Mouse (Mus musculus): Measurements from ENCODE around the gene Cytip.
A peak's percentile ranks its signal among the peaks of the same experiment; 100 is the strongest.
"Not testable (repeated sequence)": the region's sequence is repeated elsewhere in the genome, so short reads cannot be mapped to it uniquely, and the experiment has no call there.

Cytip gene

DNA sequence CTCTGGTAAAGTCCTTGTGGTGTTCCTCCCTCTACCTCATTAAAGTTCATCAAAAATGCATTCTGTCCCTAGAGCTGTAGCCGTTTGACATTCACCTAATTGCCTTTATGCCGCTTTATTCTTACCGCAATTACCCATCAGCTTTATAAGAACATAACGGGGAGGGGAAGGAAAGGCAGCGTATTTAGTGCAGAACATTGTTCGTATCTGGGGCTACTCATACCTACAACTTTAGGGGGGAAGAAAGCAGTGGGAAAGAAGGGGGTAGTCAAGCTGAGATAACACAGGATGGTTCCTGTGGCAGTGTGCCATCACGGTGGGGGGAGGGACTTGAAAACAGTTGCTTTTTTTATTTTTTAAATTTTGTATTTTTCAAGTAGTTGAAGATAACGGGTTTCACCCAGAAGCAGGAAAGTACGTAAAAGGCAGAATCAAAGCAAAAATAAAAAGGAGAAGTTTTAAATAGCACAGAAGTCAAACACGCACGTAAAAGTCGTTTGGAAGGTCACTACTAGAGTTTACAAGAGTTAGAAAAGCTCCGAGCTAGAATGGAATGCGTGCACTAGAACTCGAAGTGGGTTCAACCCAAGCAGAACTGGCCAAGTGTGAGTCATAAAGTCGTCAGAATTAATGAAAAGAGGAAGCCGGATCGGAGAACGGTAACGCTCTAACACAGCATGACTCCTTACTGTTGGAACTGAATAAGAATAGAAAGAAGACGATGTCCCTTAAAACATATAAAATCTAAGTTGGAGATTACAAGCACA, 34.6 kb downstream of the Cytip start:
- no peak for DNase-seq

DNA sequence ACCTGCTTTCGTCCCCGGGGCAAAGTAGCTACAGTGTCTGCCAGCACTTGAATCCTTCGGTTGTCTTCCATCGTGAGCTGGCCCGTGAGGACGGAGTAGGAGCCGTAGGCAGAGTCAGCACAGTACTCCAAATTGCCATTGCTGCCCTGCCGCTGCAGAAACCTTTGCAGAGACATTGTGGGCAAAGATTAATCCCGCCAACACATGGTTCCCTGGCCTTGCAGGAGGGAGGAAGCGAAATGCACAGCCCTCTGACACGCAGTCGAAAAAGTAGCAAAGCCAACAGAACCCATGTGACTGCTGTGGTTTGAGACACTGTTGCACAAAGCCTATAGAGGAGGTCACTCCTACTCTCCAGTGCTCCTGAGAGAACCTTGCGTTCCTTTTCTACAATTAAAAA, 35.5 kb downstream of the Cytip start:
- DNase-seq = peak; percentile 56

DNA sequence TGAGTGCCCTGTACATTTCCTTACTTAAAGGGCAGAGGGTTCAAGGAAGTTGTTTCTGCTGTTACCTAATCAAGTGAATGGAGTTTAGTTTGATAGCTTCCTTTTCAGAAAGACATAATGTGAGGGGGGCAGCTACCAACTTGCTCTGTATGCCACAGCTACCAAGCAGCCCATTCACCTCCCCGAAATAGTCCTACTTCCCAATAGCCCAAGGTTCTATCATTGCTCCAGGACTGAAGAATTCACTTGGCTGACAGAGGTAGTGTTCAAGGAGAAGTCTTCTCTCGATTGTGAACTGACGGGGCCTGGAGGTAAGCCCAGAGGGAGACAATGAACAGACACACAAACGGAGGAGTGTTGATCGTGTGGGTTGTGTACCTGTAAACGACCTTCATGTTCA, 36.2 kb downstream of the Cytip start:
- DNase-seq = no peak

DNA sequence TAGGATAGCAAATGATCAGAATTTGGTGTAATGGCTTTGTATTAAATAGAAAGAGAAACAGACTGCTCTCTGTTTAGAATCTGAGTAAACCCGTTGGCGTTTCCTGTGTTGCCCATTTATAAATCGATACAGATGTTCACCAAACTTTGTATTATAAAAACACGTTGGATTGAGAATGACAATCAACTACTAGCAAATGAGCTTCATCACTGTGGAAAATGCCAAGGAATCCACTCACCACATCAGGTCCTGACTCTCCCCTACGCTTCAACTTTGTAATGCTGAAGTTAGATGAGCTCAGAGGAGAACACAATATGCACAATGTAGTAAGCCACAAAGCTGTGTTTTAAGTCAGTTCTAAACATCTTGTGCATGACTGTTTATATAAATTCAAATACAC, 36.8 kb downstream of the Cytip start:
- no peak for DNase-seq

DNA sequence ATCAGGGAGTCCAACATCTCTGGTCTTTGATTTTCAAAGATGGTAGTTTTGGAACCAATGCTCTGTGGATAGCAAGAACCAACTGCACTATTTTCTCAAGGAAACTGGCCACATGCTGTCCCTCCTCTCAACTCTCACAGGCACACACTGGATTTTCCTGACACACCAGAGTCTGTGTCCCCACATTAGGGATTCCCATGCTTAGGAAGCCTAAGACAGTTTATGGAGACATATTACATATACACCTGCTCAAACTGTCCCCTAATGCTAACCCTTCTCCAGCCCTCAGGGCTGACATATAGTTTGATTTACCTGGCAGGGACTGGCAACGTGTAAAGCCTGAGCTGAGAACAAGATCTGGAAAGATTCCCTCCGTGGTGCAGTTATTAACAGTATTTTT, 37.2 kb downstream of the Cytip start:
- DNase-seq = no peak

DNA sequence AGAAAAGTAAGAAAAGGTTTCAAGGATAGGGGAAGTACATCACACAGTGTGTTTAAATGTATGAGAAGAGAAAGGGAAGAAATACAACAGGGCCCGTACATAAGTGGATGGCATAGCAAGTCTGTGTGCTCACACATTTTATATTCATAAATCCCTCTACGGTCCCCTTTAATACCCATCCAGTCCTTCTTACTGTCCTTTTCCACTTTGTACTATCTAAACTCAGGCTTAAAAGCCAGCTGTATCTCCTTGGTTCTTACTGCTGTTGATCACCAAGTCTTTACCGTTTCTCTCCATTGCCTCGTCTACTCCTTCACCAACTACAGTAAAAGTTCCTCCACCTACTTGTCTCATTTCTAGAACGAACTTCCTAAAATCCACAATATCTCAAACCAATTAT, 37.9 kb downstream of the Cytip start:
- DNase-seq = no peak

DNA sequence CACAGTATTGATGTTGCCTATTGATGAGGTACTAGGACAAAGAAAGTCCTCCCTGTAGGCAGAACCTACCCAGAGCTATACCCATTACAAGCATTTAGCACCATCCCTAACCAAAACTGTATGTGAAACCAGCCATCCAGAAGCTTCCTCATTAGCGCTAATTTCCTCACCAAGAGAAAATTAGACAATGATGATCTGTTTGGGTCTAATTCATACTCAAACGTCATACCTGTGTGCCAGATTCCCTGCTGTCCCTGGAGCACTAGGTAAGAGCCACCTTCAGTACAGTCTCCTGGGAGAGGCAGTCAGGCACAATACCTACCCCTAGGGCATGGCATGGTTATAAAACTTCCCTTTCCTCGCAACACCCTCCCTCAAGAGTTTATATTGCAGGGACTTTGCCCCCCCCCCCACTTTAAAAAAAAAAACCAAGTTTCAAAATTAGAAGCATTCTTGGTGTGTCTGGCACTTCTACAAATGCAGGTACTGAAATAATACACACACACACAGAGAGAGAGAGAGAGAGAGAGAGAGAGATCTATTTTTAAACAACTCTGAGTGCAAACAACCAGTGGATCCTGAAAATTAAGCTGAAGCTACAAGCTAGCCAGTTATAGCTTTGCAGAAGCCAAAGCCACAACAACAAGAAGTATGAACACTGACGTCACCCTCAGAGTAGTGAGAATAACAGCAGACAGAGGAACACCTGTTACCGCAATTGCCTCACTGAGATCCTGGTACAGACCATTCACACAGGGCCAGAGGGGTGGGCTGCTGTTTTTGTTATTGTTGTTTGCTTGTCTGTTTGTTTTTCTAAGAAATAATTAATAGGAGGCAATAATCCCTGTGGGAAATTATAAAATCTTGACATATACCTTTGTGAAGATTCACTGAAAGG, 38.6 kb downstream of the Cytip start:
- no peak for DNase-seq

DNA sequence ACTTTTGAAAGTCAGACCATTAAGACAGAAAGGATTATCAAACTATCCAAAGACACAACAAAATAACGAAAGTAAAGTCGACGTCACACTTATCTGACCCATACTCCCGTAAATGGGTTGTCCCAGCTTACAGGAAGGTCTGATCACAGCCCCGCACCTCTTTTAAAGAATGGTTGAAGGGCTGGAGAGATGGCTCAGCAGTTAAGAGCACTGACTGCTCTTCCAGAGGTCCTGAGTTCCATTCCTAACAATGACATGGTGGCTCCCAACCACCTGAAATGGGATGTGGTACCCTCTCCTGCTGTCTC, 39.3 kb downstream of the Cytip start:
- no peak for DNase-seq

DNA sequence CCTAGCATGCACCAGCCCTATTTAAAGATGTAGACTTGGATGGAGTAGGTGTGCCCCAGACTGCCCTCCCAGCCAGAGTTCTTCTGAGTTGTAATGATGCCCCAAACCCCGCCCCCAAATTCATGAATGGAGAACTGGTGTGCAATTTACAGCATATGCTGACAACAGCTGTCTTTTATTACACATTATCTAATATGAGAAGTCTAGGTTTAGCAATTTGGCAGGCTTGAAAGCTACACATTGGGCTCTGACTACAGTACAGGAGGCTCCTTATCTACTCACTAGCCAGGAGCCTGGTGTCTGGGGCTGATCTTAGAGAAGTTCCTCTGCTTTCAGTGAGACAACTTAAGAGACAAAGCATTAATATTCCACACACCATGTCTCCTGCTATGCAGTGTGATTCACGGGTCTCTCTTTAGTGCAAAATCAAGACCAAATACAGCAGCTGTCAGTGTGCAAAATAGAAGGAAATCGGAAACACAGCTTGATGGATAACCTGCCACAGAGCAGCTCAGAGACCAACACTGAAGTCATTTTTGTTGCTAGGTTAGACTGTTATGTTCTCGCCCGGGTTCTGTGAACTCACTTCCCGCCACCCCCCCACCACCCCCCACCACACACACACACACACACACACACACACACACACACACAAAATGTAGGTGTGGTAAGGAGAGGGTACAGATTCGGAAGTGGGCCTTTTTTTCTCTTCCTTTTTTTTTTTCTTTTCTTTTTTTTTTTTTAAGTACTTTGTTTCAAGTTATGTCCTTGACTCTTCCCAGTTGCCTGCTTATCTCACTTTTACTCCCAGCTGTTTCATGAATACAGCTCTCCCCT, 39.8 kb downstream of the Cytip start:
- DNase-seq = no peak

DNA sequence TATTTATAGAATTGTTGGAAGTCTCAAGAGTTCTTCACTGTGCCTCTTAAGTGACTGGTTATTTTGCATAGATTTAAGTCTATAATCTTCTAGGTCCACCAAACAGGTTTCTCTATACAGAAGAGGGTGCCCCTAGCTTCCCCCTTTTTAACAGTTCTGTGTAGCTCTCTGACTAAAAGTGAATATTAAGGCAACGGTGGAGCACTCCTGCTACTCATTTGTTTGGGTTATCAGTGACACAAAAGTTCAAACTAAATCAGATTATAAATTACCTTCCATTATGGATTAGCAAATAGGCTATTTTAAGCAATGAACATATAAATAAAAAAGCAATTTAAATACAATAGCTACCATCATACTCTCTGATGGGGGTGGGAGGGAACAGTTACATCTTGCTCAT, 40.8 kb downstream of the Cytip start:
- no peak for DNase-seq

DNA sequence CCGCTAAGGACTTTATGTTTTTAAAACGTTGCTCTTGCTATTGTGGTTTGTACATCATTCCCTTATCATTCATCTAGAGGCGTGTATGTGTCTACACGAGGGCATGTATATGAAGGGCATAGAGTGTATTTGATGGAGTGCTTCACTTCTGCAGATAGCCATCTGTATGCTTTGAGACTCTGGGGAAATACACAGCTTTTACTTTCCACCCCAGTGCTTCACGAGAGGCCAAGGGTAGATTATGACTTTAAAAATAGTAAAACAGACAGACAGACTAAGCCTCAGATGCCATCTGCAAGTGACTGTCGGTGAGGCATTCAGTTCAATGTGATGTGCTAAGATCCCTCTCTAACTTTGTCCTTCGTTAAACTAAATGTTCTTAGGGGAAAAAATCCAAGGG, 41.6 kb downstream of the Cytip start:
- no peak for DNase-seq

DNA sequence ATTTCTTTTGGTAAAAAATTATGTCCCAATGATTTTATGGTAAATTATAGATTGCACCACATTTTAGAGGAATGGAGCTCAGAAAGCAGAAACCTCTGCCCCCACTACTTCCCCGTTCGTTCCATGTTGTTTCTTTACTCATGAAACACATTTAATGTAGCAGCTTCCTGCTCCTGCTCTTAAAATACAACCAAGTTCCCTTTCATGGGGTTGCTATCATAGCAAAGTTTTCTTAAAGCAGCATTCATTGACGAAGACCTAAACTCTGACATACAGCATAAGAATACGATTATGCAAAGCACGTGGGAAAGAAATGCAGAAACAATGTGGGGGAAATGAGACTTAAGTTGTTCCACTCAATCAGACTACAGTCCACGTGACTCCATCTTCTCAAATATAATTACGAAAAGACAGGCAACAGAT, 45.3 kb downstream of the Cytip start:
- DNase-seq = no peak

DNA sequence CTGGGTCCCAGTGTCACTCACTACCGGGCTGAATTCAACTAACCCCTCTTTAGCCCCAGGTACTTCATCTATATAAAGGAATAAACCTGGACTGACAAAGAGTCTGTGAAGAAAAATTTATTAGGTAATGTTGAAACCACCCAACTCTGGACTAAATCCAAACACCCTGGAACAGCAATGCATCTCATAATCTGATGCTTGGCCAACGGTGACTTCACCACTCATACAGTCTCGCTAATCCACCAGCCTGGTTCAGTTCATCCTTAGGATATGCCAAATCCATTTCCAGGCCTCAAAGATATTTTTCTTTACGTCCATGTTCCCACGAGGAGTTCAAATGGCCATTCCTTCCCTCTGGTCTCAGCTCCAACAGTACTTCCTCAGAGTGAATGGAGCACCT, 48.8 kb downstream of the Cytip start:
- no peak for DNase-seq

DNA sequence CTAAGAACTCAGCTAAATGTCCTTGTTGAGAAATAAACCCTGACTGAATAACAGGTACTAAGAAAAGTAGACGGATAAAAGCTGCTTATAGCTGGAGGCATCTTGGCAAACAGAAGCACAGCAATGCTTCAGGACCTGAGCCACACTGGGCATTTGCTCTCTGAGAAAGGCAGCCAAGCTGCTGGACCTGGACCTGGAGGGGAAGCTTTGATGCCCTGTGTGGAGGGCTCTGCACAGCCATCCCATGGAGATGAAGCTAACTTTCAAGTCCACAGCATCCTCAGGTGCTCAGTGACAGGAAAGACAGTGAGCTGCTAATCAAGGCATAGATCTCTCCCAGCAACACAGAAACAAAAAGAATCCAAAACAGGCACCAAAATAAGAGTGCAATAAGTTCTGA, 54.8 kb downstream of the Cytip start:
- no peak for DNase-seq

DNA sequence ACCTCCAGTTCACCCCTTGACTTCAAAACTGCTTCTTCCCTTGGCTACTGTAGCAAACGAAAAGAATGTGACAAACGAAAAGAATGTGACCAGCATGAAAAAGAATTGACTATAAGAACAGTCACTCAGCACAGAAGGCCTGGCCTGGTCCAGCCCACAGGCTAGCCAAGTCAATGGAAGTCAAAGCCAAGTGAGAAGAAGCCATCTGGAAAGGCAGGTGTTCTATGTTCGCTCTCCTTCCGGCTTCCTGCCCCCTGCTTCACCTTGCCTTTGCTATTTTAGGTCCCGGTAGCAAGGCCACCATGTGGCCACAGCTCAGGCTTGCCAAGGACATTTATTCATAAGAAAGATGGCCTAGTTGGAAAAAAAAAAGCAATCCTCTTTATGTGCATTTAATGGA, 56.7 kb downstream of the Cytip start:
- no peak for DNase-seq

DNA sequence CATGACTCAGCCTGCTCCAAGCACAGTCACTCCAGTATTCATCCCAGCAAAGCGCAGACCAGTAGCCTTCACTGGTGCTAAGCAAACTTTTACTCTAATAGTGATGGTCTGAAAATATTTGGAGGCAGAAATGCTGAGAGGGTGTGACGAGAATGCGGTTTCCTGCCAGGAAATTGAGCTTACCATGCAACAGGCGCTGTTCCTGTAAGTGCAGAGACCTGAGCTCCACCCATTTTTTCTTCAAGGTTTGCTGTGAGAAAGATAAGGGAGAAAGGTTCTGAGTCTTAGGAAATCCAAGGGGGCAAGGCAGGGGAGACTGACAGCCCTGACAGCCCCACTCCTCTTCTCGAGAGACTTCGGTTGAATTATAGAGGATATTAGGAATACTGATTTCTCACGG, 57.7 kb downstream of the Cytip start:
- DNase-seq = no peak

DNA sequence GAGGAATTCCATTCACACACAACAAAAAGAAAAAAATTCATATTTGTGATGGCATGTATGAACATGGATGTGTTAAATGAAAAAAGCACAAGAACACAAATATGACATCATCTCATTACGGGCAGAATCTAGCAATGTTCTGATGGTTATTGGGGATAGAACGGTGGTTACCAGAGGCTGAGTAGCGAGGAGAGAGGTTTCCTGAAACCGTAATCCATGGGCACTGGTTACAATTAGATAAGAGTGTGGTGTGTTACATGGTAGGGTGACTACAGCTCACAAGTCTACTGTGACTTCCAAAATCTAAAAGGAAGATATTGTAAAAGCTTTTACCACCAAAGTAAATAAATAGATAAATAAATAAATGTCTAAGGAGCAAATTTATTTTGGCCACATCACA, 58.8 kb downstream of the Cytip start:
- no peak for DNase-seq

DNA sequence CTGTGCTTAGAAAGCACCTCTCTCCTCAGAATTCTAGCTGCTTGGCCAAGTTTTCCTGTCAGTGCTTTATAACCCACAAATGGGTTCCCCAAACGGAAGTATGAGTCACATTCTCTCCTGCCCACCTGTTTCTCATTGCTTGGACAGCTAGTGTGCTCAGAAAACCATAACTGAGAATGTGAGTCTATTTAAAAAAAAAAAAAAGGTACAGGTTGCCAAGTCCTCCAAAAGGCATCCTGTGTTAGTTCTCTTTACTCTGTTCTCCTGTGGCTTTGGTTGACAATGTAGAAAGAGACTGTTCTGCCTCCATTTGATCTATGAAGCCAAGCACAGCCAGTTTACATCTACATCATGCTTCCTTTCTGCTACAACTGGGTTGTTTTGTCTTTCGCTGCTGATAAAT, 60.3 kb downstream of the Cytip start:
- no peak for DNase-seq

DNA sequence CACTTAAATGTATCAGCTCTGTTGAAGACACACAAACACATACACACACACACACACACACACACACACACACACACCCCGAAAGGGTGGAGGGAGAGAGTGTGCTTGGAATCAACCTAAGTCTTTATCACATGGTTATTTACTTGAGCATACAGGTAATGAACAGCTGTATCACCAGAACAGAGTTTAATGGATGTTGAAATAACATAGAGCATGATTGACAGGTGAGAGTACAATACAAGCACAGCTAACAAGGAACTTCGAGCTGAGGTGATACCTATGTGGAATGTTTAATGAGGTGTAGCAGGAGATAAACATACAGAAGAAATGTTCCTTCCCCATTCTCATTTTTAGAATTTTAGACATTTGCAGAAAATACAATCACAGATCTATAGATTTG, 62.7 kb downstream of the Cytip start:
- no peak for DNase-seq

DNA sequence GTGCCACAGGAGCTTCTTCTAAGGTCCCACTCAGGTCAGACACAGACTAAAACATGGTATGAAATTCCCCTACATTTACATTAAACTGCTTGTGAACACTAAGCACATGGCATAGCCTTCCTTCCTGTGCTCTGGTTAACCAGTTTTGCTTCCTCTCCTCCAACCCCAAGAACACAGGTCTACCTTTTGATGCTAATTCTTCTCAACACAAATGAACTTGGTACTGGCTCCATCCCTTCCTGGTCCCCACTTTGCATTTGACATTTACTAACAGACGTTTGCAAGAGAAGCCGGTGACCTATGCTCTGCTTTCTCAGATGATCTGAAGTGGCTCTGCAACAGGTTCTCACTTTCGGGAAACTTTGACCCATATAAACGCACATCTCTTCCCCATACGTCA, 65.4 kb downstream of the Cytip start:
- DNase-seq = no peak

DNA sequence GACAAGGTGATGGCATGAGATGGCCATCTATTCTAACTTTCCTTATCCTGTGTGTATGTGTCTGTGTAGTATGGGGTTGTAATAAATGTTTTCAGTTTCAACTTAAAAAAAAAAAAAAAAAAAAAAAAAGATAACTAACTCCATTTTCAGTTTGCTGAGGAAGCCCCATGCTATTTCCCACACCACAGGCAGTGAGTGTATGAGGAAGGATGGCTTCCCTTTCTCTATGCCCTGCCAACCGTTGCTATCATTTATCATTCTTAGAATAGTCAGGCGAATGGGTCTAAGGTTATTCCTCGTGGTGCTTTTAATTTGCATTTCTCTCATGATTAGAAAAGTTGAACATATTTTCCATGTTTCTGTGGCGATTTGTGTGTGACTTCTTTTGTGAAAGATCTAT, 84.2 kb downstream of the Cytip start:
- no peak for DNase-seq

DNA sequence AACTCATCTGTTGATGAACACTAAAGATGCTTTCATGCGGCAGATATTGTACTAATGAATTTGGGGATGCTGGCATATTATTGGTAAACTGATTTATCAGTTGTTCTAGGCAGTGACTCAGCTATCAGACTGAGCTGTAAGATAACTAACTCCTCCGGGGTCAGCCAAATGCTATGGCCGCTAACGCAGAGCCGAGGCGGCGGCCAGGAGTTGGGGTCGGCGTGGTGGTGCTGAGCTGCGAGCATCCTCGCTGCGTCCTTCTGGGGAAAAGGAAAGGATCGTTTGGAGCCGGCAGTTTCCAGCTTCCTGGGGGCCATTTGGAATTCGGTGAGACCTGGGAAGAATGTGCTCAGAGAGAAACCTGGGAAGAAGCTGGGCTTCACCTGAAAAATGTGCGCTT, 87.4 kb downstream of the Cytip start:
- DNase-seq = not testable (repeated sequence)

DNA sequence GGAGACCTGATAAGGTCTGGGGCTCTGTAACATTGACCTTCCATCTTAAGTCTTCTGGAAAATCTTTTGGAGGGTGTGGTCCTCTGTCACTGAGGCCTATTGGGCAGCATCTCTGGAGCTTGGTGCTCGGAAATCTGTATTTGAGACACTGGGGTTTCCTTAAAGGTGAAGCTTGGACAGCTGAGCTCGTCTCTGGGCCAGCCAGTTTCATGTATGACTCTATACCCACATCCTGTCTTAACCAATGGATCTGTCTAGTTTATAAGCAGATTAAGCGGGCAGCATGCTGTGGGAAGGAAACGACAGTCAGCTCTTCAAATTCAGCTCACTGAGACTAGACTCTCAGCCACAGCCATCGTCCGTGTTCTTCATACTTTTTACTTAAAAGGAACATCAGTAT, 88.3 kb downstream of the Cytip start:
- no peak for DNase-seq

DNA sequence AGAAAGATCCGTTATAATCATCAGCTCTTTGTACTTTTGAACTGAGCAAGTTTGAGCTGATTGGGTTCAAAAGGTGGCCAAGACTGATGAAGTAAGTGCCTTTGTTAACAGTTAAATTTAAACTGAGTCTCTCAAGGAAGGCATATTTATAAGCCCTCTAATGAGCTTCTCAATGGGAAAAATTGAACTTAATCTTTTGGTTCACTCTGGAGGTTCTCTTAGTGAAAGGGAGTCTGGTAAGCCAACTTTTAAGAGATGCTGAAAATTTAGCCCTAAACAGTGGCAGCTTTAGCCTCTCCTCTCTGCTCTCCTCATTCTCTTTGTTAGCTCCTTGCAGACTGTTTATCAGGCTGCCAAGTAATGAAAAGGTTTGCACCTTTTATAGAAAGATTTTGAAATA, 100.5 kb downstream of the Cytip start:
- no peak for DNase-seq
